Mouse (Mus musculus) adrenal gland, postnatal 0 days (tissue): ENCODE data around the gene Lce3b. TPM values are rescaled to one million over a fixed set of nuclear protein-coding genes. Genes with fewer than 3 reads are reported as not detected.

Experiments used
- polyA plus RNA-seq: library from polyadenylated mRNA; unstranded; fragments of >200 nt; fragmentation: Nextera tagmentation; extraction: Ambion mirVana; gene quantifications from 2 replicates; pipeline ENCODE4 v1.2.1, GENCODE M21; 2015

The Lce3b gene
- polyA plus RNA-seq, result 1.2 TPM in 1 of 2 replicates, not detected in the other

GRCm38 (mm10) chr3:92932679-92933078, at the start of gene Lce3b:
Lce3b (plus strand) TSS chr3:92932979.

GRCm38 (mm10) chr3:92926130-92926529, 6.6 kb upstream of the Lce3b start, which contains the start of gene Lce3a:
Lce3a (minus strand) TSS chr3:92926230.

GRCm38 (mm10) chr3:92944186-92944585, 11.4 kb downstream of the Lce3b start, which contains the start of gene Lce3c:
Lce3c (plus strand) TSS chr3:92944486.

GRCm38 (mm10) chr3:92957090-92957489, 24.3 kb downstream of the Lce3b start, which contains the start of gene Lce3d:
Lce3d (plus strand) TSS chr3:92957390.

GRCm38 (mm10) chr3:92966761-92967160, 34.0 kb downstream of the Lce3b start, which contains the start of gene Lce3e:
Lce3e (plus strand) TSS chr3:92967061.

Other genes starting within 250 kb of the Lce3b start
- gene Lce1d, start 245.8 kb upstream of the Lce3b start, polyA plus RNA-seq, result 0.91 TPM in 1 of 2 replicates, not detected in the other
- gene Lce1e, start 223.9 kb upstream of the Lce3b start, polyA plus RNA-seq, result 1.1 TPM in 1 of 2 replicates, not detected in the other
- gene Lce1f, start 212.6 kb upstream of the Lce3b start, polyA plus RNA-seq, result 1.1 TPM in 1 of 2 replicates, not detected in the other
- gene Gm38119, start 193.9 kb upstream of the Lce3b start, polyA plus RNA-seq, result not detected in 2 replicates
- not detected in 2 replicates for gene Lce1g, start 180.6 kb upstream of the Lce3b start, polyA plus RNA-seq
- gene Lce1h, start 167.9 kb upstream of the Lce3b start, polyA plus RNA-seq, result 0.93 TPM in 1 of 2 replicates, not detected in the other
- gene Lce1i, start 154.1 kb upstream of the Lce3b start, polyA plus RNA-seq, result not detected in 2 replicates
- gene Lce1j, start 142.5 kb upstream of the Lce3b start, polyA plus RNA-seq, result 0.61 TPM in 1 of 2 replicates, not detected in the other
- gene Lce1k, start 125.1 kb upstream of the Lce3b start, polyA plus RNA-seq, result not detected in 2 replicates
- 0.09 TPM in 1 of 2 replicates, not detected in the other for gene Kprp, start 105.7 kb upstream of the Lce3b start, polyA plus RNA-seq
- gene Lce1l, start 81.7 kb upstream of the Lce3b start, polyA plus RNA-seq, result 1.2 TPM in 1 of 2 replicates, not detected in the other
- gene 2310050C09Rik, start 62.8 kb upstream of the Lce3b start, polyA plus RNA-seq, result 0.24 TPM in 1 of 2 replicates, not detected in the other
- 1.8 TPM in 1 of 2 replicates, not detected in the other for gene Lce3a, start 6.7 kb upstream of the Lce3b start, polyA plus RNA-seq
- 5.1 TPM in 1 of 2 replicates, not detected in the other for gene Lce3c, start 11.5 kb downstream of the Lce3b start, polyA plus RNA-seq
- not detected in 2 replicates for gene Lce3d, start 24.4 kb downstream of the Lce3b start, polyA plus RNA-seq
- gene Lce3e, start 34.1 kb downstream of the Lce3b start, polyA plus RNA-seq, result 2.8 TPM in 1 of 2 replicates, not detected in the other
- 0.76 and 3.7 TPM in 2 replicates for gene Lce3f, start 59.2 kb downstream of the Lce3b start, polyA plus RNA-seq
- gene Crct1, start 82.7 kb downstream of the Lce3b start, polyA plus RNA-seq, result 5.8 TPM in 1 of 2 replicates, not detected in the other
- 0.82 TPM in 1 of 2 replicates, not detected in the other for gene Lce1m, start 86.1 kb downstream of the Lce3b start, polyA plus RNA-seq
- gene Gm4858, start 135.8 kb downstream of the Lce3b start, polyA plus RNA-seq, result not detected in 2 replicates
- gene Crnn, start 211.8 kb downstream of the Lce3b start, polyA plus RNA-seq, result not detected in 2 replicates